Mouse (Mus musculus) ES-E14 (cell line): ENCODE data around the gene Ppp4r3b.

Experiments
- CHD2 ChIP-seq: IDR thresholded peaks from 2 replicates; pipeline ENCODE4 v1.6.1; 2014; ENCODE audit warnings: mild to moderate bottlenecking, low read depth, low read length, inconsistent platforms
- MAFK ChIP-seq: IDR thresholded peaks from 2 replicates; pipeline ENCODE4 v1.6.1; 2014; ENCODE audit warnings: mild to moderate bottlenecking, low read depth, low read length, inconsistent platforms; ENCODE audit not compliant: insufficient read depth

- TF ChIP-seq CHD2 (no peak), MAFK (no peak)
Observed at GRCm38 (mm10) chr11:29173125-29173631, 488 bp downstream of the Ppp4r3b start.
